Mouse (Mus musculus) thymus, adult 18-20 months (tissue): ENCODE results near the gene Dennd2c.
A peak's percentile ranks its signal among the peaks of the same experiment; 100 is the strongest.
"Not testable (repeated sequence)": the region's sequence is repeated elsewhere in the genome, so short reads cannot be mapped to it uniquely, and the experiment has no call there.

Source experiments
- DNase-seq, 2 experiments: peaks; one replicate each; pipeline ENCODE4 v3.0.0; 2022; ENCODE audit warnings: mixed read lengths in 2 of 2

Dennd2c gene

DNA sequence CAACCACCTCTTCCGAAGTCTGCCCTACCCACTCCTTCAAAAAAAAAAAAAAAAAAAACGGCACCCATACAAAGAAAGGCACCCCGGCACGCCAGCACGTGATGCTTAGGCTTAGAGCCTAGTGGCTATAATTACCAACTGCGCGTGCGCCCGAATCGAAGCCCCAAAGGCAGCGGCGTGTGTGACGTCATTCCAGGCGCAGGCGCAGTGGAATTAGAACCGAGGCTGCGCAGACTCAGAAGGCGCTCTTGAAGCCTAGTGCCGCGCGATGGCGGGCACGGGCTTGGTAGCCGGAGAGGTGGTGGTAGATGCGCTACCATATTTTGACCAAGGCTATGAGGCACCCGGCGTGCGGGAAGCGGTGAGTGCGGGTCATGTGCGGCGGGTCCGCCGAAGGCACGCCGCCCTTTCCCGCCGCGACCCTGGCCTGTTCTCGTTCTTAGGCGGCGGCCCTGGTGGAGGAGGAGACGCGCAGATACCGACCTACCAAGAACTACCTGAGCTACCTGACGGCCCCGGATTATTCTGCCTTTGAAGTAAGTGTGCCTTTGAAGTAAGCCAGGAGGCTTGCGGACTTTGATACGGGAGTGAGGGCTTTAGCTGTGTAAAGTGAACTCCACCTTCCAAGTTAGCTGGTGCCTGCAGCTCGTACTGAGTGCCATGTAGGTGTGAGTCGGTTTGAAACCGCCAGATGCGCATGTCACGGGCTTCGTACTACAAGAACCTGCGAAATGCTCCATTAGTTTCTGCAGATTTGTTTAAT is 69.3 kb downstream of the Dennd2c start, which contains the start of gene Bcas2:
Gene Bcas2 (plus strand): TSS at position 151 of the 763 bp plus-strand sequence.
- DNase-seq = peak; percentile 96

DNA sequence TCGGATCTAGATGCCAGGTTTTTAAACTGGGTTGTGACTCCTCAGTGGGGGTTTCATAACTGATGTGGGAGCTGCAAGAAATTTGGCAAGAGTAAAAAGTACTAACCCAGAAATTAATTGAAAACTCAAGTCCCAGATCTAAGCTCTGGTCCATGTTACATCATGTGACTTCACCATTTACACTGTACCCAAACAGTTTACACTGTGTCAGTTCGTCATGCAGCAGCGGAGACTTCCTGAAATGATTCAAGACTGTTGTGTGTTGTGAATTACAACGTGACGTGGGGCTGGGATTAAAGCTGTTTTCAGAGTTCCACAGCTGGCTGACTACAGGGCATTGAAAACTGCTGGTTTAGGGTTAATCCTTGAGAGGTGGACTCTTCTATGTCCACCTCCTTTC is 70.2 kb downstream of the Dennd2c start:
- DNase-seq = no peak

DNA sequence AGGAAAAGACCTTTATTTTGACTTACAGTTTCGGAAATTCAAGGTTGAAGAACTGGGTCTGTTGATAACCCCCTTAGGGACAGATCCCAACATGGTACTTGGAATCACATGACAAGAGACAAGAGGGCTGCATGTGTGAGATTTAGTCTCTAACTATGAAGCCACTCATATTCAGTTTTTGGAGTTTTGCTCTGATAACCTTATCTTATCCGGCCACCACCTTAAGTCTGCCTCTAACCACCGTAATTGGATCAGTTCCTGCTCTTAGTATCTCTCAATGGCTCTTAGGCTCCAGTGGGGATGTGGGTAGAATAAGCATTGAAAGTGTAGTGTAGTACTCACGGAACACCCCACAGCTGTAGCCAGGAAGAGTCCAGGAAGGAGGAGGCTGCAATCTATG is 74.3 kb downstream of the Dennd2c start:
- DNase-seq = no peak

DNA sequence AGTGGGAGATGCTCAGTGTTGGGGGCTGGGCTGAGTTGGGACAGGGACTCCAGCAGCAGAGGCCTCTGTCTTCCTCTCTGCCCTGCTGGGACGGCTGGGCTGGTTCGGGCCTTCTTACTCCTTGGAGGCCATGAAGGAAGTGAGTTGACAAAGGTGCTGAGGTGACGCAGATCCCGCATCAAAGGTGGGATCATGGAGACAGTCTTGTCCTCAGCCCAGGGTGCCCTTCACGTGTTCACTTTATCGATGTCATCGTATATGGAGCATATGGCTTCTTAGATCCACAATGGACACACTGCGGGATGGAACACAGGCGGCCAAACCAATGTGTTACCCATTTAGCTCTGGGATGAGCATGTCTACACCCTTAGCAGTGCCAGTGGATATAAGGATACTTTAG is 77.1 kb downstream of the Dennd2c start:
- no peak for DNase-seq

DNA sequence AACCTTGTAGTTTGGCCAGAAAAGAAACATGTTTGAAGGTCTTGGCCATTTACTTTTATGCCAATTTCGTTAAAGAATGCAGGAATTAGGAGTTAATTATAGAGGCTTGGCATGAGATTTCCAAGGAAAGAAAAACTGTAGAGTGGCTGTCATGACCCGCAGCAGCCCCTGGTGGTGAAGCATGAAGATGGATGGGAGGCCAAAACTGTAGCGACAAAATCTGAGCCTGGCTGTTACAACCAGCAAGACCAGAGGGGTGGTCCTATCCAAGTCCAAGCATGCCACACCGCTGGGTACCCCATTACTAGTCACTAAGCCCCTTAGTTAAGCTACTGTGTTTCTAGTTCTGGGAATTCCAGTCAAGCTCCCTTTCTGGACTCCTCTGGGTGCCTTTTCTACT is 78.8 kb downstream of the Dennd2c start:
- DNase-seq = no peak

DNA sequence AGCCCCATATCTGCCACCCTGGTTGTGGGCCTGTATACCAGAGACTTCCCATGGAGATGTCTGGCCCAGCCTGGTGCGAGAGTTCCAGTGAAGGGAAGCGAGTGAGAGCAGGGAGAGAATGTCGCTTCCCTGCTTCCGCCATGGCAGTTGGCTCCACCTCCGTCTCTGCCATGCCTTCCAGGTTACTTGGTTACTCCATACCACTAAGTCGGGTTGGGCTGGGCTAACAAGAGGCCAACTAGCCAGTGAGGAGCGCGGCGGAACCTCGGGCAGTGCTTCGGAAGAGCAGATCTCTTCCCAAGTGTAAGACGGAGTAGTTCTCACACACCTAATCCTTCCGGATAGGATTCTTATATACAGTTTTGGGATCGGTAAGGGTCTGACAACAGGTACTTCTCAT is 80.4 kb downstream of the Dennd2c start:
- DNase-seq = no peak

DNA sequence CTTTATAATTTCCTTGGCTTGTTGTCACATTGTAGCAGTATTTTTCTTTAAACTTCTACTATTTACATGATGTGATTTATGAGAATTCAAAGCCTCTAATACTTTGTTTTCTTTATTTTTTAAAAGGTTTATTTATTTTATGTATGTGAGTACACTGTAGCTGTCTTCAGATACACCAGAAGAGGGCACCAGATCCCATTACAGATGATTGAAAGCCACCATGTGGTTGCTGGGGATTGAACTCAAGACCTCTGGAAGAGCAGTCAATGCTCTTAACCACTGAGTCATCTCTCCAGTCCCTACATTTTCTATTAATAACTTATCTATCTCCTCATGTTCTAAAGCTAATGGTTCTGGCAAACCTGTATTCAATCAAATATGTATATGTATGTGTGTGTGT is 82.1 kb downstream of the Dennd2c start:
- not testable (repeated sequence) for DNase-seq

DNA sequence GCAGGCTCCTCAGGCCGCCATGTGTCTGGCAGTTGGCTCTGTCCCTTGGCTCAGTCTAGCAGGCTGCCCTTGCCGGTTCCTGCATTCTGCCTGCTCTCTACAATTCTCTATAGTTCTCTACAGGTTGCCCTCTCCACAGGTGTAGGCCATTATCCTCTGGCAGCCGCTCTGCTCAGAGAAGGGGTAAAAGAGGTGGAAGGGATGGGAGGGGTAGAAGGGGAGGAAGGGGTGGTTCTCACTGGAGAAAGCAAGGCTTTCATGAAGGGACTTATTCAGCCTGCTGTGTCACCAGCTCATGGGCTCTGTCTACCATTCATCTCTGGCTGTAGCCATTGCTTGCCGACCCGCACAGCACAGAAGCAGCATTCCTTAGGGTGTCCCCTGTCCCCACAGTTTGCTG is 86.0 kb downstream of the Dennd2c start:
- no peak for DNase-seq

DNA sequence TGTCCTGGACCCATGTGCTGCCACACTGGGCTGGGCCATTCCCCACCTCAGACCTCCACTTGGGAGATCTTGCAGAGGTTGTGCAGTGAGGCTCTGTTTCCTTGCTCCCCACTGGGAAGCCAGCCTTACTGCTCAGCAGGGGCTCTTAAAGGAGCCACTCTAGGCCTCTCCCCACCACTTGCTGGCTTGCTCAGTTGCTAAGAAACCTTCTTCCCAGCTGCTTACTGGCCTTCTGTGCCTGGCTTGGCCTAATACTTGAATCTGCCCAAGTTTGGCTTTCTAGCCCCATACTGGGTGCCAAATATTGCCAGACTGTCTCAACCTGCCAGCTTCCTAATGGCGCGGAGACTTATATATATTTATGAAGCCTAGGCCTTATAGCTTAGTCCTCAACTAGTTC is 86.5 kb downstream of the Dennd2c start:
- no peak for DNase-seq

DNA sequence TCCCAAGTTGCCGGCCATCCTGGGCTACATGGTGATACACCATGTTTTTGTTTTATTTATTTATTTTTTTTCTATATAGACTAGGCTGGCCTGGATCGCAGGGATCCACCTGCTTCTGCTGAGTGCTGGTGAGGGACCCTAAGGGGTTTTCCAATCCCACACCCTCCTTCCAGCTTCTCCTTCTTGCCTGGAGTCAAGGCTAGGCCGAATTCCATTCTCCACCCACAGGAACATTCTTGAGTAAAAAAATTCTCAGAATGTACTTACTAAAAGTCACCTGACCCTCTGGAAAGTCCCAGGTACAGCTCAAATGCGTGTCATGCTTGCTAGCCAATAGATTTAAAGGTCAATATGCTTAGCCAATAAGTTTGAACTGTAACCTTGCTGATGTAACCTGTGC is 89.8 kb downstream of the Dennd2c start:
- DNase-seq = no peak

DNA sequence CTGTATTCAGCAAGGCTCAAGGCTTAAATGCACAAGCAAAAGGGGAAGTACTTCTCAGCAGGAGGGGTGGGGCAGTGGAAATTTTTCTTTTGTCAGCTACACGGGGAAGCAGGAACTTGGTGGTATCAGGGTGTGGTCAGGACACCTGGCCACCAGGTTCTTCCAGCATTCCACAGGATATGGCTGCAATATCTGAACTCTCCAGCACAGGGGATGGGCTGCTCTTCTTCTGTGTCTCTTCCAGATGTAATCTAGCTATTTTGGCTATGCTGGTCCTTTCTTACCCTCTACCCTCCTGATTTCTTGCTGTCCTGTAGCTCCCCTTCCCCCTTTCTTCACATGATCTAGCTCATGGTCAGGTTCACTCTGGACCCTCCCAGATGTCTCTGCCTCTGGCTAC is 90.8 kb downstream of the Dennd2c start:
- no peak for DNase-seq

DNA sequence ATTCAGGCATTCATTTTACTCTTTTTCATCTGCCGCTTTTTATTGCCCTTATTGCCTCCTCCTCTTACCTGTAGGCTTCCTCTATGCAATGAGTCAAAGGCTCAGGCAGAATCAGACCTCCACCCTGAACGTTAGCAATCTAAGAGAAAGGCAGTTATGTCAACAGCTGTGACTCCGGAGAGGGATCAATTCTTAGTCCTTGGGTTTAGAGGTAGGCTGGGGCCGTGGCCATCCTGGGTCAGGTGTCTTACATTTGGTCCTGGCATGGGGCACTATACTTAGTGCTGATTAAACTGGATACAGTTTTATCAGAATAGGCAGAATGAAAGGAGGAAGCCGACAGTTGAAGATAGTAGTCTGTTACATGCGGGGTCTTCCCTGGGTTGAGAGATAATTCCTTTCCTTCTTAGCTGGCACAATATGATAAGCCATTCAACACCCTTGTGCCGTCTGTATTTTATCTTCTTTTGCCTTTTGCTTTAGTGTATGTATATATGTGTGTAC is 94.0 kb downstream of the Dennd2c start:
- DNase-seq = no peak

DNA sequence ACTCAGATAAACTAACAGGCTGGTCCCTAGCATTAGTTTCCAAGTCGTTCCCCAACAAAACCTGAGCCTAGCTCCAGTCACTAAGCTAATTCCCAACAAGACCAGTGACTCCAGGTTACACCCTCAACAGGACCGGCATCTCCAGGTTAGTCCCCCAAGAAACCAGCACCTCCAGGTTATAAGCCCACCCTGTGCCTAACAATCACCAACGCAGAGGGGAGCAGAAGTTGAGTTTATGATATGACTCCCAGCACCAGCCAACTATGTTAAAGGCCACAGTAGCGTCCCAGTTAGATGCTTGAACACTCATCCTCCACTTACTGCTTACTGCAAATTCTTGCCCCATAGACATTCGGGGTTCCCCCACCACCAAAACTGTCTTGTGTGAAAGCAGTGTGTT is 97.0 kb downstream of the Dennd2c start:
- DNase-seq = no peak

DNA sequence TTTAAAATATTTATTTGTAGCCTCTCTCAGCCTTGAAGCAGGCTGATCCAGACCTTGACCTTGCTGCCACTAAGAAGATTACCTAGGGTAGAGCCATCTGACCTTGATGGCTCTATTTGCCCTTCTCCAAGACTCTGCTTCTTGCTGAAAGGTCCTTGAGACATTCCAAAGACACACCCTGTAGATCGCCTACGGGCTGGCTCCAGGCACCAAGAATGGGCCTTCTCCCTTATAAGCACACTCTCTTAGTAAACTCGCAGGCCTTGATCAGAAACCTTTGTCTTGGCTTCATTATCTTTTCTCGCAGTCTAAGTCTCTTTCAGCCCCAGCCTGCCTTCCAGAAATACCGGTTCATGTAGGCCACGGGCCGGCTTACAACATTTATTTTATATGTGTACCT is 98.7 kb downstream of the Dennd2c start:
- DNase-seq = not testable (repeated sequence)

DNA sequence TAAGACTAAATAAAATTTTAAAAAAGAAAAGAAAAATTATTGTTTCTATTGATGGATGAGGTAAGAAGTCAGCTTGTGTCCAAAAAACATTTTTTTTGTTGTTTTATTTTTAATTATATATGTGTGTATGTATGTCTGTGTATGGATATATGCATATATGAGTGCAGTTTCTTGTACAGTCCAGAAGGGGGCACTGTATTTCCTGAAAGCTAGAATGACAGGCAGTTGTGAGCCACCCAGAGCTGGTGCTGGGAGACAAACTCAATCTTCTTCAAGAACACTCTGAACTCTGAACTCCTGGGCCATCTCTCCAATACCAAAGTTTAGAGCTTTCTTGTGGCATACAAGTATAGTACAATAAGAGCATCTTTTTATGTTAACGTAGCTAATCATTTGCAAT is 101.2 kb downstream of the Dennd2c start:
- no peak for DNase-seq

DNA sequence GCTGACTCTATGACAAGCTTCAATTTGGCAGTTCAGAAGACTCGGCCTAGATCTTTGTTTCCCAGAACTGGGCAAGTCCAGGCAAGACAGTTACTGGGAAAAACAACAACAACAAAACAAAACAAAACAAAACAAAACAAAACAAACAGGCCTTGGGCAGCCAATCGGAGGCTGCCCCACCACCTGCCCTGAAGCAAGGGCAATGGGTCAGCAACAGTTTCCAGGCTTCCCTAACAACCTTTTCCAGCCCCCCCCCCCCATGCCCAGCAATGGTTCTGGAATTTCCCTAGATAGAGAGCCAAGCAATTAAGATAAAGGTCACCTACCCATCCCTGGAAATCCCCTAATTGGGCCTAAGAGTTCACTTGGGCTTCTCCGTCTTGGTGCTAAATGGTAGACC is 102.0 kb downstream of the Dennd2c start:
- DNase-seq = no peak

DNA sequence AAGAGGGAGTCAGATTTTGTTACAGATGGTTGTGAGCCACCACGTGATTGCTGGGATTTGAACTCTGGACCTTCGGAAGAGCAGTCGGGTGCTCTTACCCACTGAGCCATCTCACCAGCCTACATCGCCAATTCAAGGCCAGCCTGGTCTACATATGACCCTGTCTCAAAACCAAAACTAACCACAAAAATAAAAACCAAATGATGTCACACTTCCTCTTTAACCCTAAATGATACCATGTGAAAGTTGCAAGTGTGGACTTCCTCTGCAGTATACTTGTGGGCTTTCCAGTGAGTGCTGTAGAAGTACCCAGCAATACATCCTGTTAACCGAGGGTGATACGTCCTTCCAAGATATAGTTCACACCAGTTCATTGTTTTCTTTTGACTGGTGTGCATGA is 104.0 kb downstream of the Dennd2c start:
- no peak for DNase-seq

DNA sequence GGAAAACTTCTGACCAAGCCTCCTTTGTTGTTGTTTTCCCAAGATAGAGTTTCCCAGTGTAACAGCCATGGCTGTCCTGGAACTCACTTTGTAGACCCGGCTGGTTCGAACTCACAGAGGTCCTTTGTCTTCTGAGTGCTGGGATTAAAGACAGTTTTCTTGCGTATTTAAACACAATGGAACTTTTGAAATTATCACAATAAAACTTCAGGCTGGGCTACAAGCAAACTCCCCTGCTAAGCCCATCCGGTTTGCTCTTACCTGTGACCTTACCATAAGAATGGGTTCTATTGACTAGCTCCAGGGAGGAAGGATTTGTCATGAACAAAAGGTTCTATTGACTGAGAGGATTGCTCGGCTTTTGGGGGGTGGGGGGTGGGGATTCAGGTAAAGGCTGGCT is 105.3 kb downstream of the Dennd2c start:
- no peak for DNase-seq

DNA sequence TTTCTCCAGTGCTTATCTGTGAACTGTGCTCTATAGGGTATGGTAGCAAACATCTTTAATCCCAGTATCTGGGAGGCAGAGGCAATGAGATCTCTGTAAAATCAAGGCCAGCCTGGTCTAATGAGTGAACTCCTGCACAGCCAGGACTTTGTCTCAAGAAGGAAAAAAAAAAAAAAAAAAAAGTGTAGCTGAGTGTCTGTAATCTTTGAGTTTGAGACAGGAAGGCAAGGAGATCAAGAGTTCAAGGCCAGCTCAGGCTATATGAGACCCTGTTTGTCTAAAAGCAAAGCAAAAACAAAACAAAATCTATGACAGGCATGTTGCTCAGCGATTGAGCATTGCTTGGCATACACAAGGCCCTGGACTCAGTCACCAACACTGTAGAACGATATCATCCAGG is 105.8 kb downstream of the Dennd2c start:
- no peak for DNase-seq

DNA sequence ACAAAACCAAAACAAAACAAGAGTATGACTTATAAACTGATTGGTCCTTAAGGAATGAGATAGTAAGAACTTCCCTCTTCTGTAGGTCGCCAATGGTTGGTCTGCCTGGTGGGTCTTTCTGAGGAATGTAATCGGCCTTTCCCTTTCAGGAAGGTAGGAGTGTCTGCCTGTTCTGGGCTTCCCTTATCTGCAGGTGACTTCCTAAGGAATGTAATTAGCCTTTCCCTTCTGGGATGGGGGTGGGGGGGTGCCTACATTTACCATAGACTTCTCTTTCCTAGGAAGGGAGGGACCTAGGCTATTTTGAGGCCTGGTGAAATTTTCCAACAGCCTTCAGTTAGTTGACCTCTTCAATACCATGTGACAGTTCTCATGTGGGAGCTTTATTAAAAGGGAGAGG is 108.7 kb downstream of the Dennd2c start:
- no peak for DNase-seq

DNA sequence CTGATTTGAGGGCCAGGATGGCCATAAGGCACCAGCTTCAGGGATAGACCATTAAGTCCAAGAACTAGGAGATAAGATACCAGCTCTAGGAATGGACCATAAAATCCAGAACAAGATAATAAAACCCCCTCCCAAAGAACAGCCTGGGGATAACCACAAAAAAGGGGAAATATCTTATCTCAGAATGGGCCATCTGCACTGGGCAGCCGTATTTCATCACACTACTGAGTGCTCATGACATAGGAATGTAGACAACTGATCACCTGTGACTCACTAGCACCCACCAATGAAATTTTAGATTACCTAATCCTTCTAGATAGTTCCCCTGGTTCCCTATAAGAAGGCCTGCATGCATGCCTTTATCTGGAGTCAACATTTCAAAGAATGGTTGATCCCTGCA is 109.7 kb downstream of the Dennd2c start:
- no peak for DNase-seq

DNA sequence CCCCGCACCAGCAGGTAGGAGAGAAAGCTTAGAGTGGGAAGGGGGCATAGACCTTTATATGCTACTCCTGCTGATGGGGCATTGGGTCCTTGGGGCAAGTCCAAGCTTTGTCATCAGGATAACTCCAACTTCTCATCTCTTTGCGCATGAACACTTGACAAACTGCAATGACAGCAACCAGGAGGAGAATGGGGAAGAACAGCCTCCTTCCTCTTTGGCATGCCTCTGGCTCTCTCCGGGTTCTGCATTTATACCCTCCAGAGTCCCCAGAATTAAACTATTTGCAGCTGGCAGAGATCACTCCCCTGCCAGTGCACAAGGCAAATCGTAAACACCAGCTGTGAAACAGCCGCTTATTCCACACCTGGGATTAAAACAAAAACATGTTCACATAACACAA is 111.1 kb downstream of the Dennd2c start:
- DNase-seq = no peak

DNA sequence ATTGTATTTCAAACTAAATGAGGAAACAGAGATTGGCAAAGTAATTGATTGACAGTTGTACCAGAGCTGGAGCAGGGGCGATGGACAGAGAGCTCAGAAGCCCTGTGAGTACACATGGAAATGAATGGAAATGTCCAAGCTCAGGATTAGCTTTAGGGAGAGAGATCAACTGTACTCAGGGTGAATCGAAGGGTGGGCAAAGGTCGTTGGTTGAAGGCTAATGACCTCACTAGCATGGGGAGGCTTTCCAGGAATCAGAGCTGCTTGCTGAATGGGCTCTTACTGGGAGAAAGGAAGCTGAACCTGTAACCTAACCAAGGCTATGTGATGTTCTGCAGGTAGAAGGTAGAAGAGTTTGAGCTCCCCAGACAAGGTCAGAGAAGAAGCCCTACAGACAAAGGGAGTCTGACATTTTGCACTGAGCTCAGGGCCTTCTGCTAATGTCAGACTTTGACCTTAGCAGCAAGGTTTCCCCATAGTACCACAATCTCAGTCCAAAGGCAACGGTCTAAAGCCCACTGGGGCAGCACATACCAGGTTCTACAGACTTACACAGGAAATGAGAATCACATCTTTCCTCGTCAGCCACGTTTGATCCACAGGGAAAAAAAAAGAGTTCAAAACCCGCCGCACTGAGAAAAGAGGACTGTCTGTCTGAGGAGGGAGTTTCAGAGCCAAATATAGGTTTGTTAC is 112.3 kb downstream of the Dennd2c start:
- DNase-seq = no peak

DNA sequence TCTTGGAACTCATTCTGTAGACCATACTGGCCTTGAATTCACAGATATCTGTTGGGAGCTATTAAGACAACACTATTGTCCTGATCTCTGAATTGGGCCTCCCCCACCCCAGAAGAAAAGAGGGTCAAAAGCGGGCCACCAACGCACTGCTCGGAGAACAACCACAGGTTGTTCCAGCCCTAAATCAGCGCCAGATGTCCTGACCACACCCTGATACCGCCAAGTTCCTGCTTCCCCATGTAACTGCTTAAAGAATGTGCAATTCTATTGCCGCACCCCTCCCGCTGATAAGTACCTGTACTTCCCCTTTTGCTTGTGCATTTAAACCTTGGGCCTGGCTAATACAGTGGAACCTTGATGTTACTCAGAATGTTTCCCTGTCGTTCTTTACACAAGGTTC is 113.0 kb downstream of the Dennd2c start:
- not testable (repeated sequence) for DNase-seq
